Mouse (Mus musculus): ENCODE measurements around the gene Ciao2b. TPM values are rescaled to one million over a fixed set of nuclear protein-coding genes. Genes with fewer than 3 reads are reported as not detected.

The Ciao2b gene
- polyA plus RNA-seq, 1 experiment from 2014 or later, result 117 TPM

DNA sequence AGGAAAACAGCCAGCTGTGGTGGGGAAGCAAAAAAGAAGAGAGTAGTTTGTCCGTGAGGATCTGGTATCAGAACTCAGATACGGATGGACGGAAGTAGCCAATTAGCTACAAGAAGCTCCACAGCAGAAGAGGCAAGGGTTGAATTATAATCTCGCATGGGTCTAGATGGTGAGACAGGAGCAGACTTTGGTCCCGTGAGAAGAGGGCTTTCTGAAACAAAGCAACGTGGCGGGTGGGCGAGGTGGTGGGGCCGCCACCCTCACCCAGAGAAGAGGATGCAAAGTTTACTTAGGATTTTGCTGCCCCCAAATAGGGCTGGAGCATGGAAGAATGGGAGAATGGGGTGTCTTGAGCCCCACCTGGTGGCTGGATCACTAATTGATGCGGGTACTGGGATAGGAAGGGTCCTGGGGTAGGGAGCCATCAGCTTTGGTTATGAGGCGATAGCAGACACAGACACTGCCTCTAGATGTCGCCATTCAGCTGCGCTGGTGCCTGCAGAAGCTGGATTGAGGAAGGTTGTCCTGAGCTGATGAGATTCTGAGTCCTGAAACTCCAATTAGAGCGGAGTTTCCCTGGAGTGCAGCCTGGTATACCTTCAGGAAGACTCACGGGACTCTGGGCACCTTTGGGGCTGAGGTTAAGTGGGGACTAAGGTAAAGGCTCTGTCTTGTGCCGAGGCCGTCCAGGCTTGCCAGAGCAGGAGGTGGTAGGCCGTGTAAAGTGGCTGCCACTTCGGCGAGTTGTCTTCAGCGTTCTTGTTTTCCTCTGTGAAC, 39.1 kb downstream of the Ciao2b start:
- in situ Hi-C loops (cut with MboI; ENCODE audit: low pct_unique_long_range_greater_than_20kb), result no loop called here
- ATAC-seq, result peak; percentile 94
- POLR2A ChIA-PET, result no interaction called here
- H3K27me3 ChIP-seq, result no peaks in the 10 kb centered on the region
- TF ChIP-seq CTCF (IDR thresholded peaks at IDR 0.05), result peak; percentile 99
- peak; percentile 64 for DNase-seq (ENCODE audit: low read depth, low spot score)
- CTCF ChIA-PET, result interaction anchor here (0.8 to 3.7 kb wide), 19 partner anchors 9 to 68 kb away, joined by 3 to 44 read pairs (median 7); partner anchors contain the start of genes Cdh16, Ciao2b, Pdp2 and Rrad

GRCm38 (mm10) chr8:104601941-104602371, 39.8 kb downstream of the Ciao2b start:
- no peak for TF ChIP-seq CTCF (IDR thresholded peaks at IDR 0.05)
- in situ Hi-C loops (cut with MboI; ENCODE audit: low pct_unique_long_range_greater_than_20kb), result no loop called here
- DNase-seq (ENCODE audit: low read depth, low spot score) (no peak), ATAC-seq (no peak)
- no peaks in the 10 kb centered on the region for H3K27me3 ChIP-seq
- POLR2A ChIA-PET, result no interaction called here
- CTCF ChIA-PET, result interaction anchor here (0.9 to 3.7 kb wide), 13 partner anchors 10 to 58 kb away, joined by 3 to 44 read pairs (median 7); partner anchors contain the start of genes Cdh16, Ciao2b, Pdp2 and Rrad

DNA sequence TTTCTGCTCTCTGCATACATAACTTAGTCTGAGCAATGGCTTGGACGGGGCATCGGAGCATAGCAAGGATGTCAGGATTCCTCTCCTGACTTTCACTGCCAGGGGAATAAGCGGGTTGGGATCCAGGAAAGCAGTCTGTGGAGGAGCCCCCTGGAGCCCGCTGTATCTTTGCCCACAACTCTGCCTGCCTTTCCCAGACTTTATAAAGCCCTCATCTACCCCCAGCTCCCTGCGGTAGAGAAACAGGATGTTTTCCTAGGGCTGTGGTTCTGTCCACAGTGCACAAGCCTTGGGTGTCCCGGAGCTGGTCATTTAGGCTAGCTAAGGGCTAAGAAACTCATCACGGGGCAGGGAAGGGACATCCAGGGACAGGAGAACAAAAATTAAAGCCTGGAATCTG, 40.4 kb downstream of the Ciao2b start:
- no peak for TF ChIP-seq CTCF (IDR thresholded peaks at IDR 0.05)

DNA sequence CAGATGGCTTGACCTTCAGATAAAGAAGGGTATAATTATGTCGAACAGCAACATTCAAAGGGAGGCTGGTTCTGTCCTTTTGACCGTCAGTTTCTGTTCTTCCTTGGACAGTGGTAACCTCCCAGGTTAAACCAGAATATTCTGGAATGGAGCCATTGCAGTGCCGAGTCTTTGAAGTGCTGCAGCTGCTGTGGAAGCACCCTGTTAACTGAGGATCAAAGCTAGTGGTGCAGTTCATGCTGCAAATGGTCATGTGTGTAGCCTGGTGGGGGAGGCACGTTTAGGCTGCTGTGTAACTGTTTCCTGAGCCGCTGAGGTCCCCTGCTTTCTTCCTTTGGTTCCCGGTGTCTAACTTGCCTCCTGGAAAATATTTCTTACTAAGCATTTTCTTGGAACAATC, 43.3 kb downstream of the Ciao2b start:
- ChIA-PET CTCF (interaction anchor here (0.9 to 2.2 kb wide), 2 partner anchors 44 to 57 kb away, joined by 3 to 9 read pairs; no protein-coding TSS in a partner anchor), POLR2A (no interaction called here)
- H3K27me3 ChIP-seq, result no peaks in the 10 kb centered on the region
- ATAC-seq (no peak), DNase-seq (ENCODE audit: low read depth, low spot score) (no peak)
- in situ Hi-C loops (cut with MboI; ENCODE audit: low pct_unique_long_range_greater_than_20kb), result no loop called here
- TF ChIP-seq CTCF (IDR thresholded peaks at IDR 0.05), result no peak

More for the DNA sequence above, 40.4 kb downstream of the Ciao2b start:
- ATAC-seq, result no peak
- CTCF ChIA-PET, result interaction anchor here (1.7 to 3.0 kb wide), 6 partner anchors 9 to 52 kb away, joined by 3 to 44 read pairs (median 8); partner anchors contain the start of genes Ciao2b and Pdp2
- DNase-seq (ENCODE audit: low read depth, low spot score), result no peak
- in situ Hi-C loops (cut with MboI; ENCODE audit: low pct_unique_long_range_greater_than_20kb), result no loop called here
- POLR2A ChIA-PET, result no interaction called here
- no peaks in the 10 kb centered on the region for H3K27me3 ChIP-seq

DNA sequence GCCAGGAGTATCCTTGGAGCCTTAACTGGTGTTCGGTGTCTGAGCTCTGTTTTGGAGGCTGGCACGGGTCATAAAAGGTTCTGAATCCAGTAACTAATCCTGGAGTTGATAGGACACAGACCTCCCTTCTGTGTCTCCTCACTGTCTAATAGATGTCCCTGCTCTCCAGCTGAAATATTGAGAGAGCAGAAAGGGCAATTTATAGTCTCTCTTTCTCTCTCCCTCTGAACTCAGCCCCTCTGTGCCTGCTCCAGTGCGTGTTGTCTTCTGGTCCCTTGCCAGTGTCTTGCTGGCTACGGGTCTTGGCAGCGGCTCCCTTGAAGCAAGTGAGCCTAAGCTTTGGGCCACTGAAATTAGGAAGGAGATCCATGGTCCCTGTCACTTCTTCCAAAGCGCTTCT, 44.1 kb downstream of the Ciao2b start:
- no peak for DNase-seq (ENCODE audit: low read depth, low spot score)
- in situ Hi-C loops (cut with MboI; ENCODE audit: low pct_unique_long_range_greater_than_20kb), result no loop called here
- ATAC-seq, result no peak
- CTCF ChIA-PET, result interaction anchor here (0.6 to 2.2 kb wide), 4 partner anchors 28 to 57 kb away, joined by 3 to 9 read pairs (median 4); no protein-coding TSS in a partner anchor
- no peak for TF ChIP-seq CTCF (IDR thresholded peaks at IDR 0.05)
- POLR2A ChIA-PET, result no interaction called here
- H3K27me3 ChIP-seq, result no peaks in the 10 kb centered on the region

DNA sequence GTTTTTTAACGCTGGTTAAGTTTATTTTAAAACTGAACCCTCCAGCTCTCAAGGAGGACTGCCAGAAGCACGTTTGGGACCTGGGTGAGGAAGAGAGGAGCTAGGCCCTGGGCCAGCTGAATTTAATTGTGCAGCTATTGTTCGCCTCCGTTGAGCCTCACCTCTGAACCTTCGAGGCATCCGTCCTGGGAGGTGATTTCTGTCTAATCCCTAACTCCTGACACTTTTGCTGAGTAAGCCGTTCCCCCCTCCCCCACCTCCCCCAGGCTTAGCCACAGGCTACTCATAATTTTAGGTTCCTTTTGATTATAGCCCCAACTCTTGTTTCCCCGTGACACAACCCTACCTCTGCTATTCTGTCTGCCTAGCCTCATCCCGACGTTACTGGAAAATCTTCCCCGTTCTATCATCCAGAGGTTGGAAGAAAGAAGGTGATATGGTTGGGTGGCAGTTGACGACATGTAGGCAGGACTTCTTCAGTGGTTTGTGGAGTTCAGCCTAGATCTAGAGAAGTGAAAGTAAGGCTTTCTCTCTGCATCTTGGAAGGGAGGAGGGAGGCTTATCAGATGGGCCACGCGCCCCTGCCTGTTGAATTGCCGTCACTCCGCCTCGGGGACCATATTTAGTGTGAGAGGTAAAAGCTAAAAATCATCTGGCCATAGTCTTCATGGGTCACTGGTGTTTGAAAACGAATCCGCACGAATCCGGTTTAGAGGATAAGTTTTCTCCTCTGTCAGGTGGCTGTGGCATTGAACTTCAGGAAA, 45.8 kb downstream of the Ciao2b start:
- in situ Hi-C loops (cut with MboI; ENCODE audit: low pct_unique_long_range_greater_than_20kb), result no loop called here
- H3K27me3 ChIP-seq, result no peaks in the 10 kb centered on the region
- no peak for DNase-seq (ENCODE audit: low read depth, low spot score)
- ChIA-PET POLR2A (no interaction called here), CTCF (no interaction called here)
- no peak for TF ChIP-seq CTCF (IDR thresholded peaks at IDR 0.05)
- ATAC-seq, result no peak

GRCm38 (mm10) chr8:104594611-104595362, 47.0 kb downstream of the Ciao2b start:
- no peak for TF ChIP-seq CTCF (IDR thresholded peaks at IDR 0.05)
- POLR2A ChIA-PET, result no interaction called here
- in situ Hi-C loops (cut with MboI; ENCODE audit: low pct_unique_long_range_greater_than_20kb), result no loop called here
- no peaks in the 10 kb centered on the region for H3K27me3 ChIP-seq
- CTCF ChIA-PET, result no interaction called here
- DNase-seq (ENCODE audit: low read depth, low spot score) (no peak), ATAC-seq (no peak)

GRCm38 (mm10) chr8:104593536-104594325, 48.0 kb downstream of the Ciao2b start:
- no peak for TF ChIP-seq CTCF (IDR thresholded peaks at IDR 0.05)
- ChIA-PET POLR2A (interaction anchor here (0.6 kb wide), 1 partner anchor 40 kb away, joined by 4 read pairs; no protein-coding TSS in a partner anchor), CTCF (no interaction called here)
- ATAC-seq (no peak), DNase-seq (ENCODE audit: low read depth, low spot score) (no peak)
- in situ Hi-C loops (cut with MboI; ENCODE audit: low pct_unique_long_range_greater_than_20kb), result no loop called here
- no peaks in the 10 kb centered on the region for H3K27me3 ChIP-seq

- no peaks in the 10 kb centered on the region for H3K27me3 ChIP-seq
- no peak for DNase-seq (ENCODE audit: low read depth, low spot score)
- ChIA-PET CTCF (interaction anchor here (1.3 to 2.1 kb wide), 2 partner anchors 10 to 18 kb away, joined by 3 to 10 read pairs; no protein-coding TSS in a partner anchor), POLR2A (interaction anchor here (0.6 kb wide), 1 partner anchor 33 kb away, joined by 3 read pairs; no protein-coding TSS in a partner anchor)
- no peak for ATAC-seq
- no peak for TF ChIP-seq CTCF (IDR thresholded peaks at IDR 0.05)
- in situ Hi-C loops (cut with MboI; ENCODE audit: low pct_unique_long_range_greater_than_20kb), result no loop called here
These were observed 49.2 kb downstream of the Ciao2b start for GRCm38 (mm10) chr8:104592566-104592965.
